Mouse (Mus musculus): Measurements from ENCODE around the gene Sntb2.

Gene Sntb2

GRCm38 (mm10) chr8:106929921-106930320, 5.6 kb upstream of the Sntb2 start:
- DNase-seq (ENCODE audit: low read depth, low spot score): no peak

GRCm38 (mm10) chr8:106932376-106933065, 3.0 kb upstream of the Sntb2 start:
- DNase-seq (ENCODE audit: low read depth, low spot score): peak; percentile 65

- DNase-seq (ENCODE audit: low read depth, low spot score): no peak
These were observed 1.9 kb upstream of the Sntb2 start for GRCm38 (mm10) chr8:106933506-106934143.

GRCm38 (mm10) chr8:106934226-106934977, 1.1 kb upstream of the Sntb2 start:
- no peak for DNase-seq (ENCODE audit: low read depth, low spot score)

- DNase-seq (ENCODE audit: low read depth, low spot score): peak; percentile 25
These were observed 438 bp downstream of the Sntb2 start for GRCm38 (mm10) chr8:106935899-106936477.

- DNase-seq (ENCODE audit: low read depth, low spot score): peak; percentile 29
These were observed 1.0 kb downstream of the Sntb2 start for GRCm38 (mm10) chr8:106936478-106937051.

- DNase-seq (ENCODE audit: low read depth, low spot score): no peak
These were observed 1.7 kb downstream of the Sntb2 start for GRCm38 (mm10) chr8:106937081-106937800.

DNA sequence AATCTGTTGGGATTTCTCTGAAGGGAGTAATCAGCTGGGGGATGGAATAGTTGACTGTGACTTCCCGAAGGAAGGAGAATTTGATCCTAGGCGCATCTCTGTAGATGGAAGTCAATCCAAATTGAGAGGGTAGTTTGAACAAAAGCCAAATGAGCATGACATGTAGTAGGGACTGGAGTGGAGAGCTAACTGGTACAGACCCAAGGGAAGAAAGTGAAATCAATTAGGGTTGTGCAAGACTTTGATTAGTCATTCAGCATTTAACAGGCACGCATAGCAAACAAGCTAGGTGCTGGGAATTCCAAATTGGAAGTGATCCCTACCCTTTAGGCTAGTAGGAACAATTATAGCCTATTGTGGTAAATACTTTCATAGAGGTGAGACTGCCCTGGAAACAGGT, 6.3 kb downstream of the Sntb2 start:
- DNase-seq (ENCODE audit: low read depth, low spot score): no peak

GRCm38 (mm10) chr8:106943874-106944418, 8.4 kb downstream of the Sntb2 start:
- DNase-seq (ENCODE audit: low read depth, low spot score): no peak

- no peak for DNase-seq (ENCODE audit: low read depth, low spot score)
These were observed 9.2 kb downstream of the Sntb2 start for GRCm38 (mm10) chr8:106944756-106945155.

GRCm38 (mm10) chr8:106948678-106949243, 13.2 kb downstream of the Sntb2 start:
- no peak for DNase-seq (ENCODE audit: low read depth, low spot score)

- DNase-seq (ENCODE audit: low read depth, low spot score): no peak
These were observed 16.2 kb downstream of the Sntb2 start for GRCm38 (mm10) chr8:106951707-106952106.

- no peak for DNase-seq (ENCODE audit: low read depth, low spot score)
These were observed 18.0 kb downstream of the Sntb2 start for GRCm38 (mm10) chr8:106953571-106953970.

DNA sequence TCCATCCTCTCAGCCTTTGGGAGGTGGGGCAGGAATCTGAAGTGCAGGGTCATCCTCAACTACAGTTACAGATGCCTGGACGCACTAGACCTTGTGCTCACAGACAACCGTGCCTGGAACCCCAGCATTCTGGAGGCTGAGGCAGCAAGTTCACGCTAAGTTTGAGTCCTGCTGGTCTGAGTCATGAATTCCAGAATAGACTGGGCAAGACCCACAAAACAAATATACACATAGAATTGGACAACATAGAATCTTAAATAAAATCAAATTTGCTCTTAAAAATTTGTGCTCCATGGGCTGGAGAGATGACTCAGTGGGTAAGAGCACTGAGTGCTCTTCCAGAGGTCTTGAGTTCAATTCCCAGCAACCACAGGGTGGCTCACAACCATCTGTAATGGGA, 21.5 kb downstream of the Sntb2 start:
- DNase-seq (ENCODE audit: low read depth, low spot score): no peak

DNA sequence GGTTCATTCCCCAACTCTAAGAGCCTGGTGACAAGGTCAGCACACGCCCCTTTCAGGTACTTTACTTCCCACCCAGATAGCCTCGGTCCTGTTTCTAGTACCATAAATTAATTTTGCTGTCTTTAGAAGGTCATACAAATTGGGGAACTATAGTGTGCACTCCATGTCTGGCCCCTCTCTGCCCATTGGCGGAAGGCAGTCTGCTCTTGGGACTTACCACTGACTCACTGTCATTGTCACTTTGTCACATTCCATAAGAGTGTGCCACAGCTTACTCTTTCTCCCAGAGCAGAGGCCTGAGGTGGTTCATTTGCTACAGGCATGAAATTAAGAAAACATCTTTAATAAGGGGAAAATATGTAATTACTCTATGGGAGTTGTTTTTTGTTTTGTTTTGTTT, 22.7 kb downstream of the Sntb2 start:
- no peak for DNase-seq (ENCODE audit: low read depth, low spot score)

GRCm38 (mm10) chr8:106959626-106960025, 24.1 kb downstream of the Sntb2 start:
- DNase-seq (ENCODE audit: low read depth, low spot score): no peak

- DNase-seq (ENCODE audit: low read depth, low spot score): no peak
These were observed 26.8 kb downstream of the Sntb2 start for GRCm38 (mm10) chr8:106962322-106962721.

- no peak for DNase-seq (ENCODE audit: low read depth, low spot score)
These were observed 27.8 kb downstream of the Sntb2 start for GRCm38 (mm10) chr8:106963365-106963764.

DNA sequence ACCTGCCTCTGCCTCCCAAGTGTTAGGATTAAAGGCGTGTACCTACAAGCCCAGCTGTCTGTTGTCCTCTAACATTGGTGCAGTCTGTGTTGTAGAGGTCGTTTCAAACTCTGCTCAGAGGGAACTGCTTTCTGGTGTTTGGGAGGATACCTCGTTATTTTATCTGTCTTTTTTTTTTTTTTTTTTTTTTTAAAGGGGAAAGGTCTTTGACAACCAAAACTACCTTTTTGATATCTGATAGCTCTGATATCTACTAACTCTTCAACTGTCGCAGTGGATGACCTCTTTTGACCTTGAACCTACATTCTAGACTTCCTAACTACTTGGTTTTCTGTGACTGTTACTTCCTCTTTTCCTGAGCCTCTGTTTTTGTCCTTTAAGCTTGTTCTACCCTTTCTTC, 29.0 kb downstream of the Sntb2 start:
- no peak for DNase-seq (ENCODE audit: low read depth, low spot score)

DNA sequence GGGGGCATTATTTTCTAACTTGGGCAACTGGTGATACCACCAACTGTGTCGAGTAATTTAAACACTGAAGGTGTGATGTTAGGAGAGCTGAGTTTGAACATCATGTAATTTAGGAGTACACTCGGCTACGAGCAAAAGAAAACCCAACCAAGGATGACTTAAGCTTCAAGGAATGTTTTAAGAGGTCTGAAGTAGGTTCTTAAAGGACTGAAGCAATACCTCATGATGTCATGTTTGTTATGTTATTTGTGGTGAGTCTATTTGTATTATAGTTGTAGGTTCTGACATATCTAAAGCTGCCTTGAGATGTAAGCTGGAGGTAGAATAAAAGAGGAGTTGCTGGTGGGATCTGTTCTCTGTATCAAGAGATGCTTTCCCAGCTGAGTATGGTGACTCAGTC, 34.4 kb downstream of the Sntb2 start:
- no peak for DNase-seq (ENCODE audit: low read depth, low spot score)

GRCm38 (mm10) chr8:106971916-106972315, 36.4 kb downstream of the Sntb2 start:
- no peak for DNase-seq (ENCODE audit: low read depth, low spot score)
